Mouse (Mus musculus) heart, adult 11 months (tissue): ENCODE measurements around the gene Mknk2.

Experiments used
- DNase-seq: peaks from one replicate; pipeline ENCODE4 v3.0.0; 2022

The Mknk2 gene

GRCm38 (mm10) chr10:80692249-80693165 lies 14.6 kb upstream of the Mknk2 start:
- peak; percentile 97 for DNase-seq

DNA sequence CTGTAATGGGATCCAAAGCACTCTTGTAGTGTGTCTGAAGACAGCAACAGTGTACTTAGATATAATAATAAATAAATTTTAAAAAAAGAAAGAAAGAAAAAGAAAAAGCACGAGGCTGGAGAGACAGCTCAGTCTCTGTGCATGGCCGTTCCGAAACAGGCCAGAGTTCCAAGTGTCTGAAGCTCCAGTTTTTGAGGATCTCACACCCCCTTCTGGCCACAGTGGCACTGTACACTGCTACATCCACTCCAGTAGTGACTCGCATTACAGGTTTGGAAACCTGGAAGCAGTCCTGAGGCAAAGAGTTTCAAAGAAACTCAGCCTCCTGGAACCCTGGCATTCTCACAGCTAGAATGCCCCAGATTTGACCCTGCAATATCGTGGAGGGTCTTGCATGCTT lies 9.9 kb upstream of the Mknk2 start:
- no peak for DNase-seq

DNA sequence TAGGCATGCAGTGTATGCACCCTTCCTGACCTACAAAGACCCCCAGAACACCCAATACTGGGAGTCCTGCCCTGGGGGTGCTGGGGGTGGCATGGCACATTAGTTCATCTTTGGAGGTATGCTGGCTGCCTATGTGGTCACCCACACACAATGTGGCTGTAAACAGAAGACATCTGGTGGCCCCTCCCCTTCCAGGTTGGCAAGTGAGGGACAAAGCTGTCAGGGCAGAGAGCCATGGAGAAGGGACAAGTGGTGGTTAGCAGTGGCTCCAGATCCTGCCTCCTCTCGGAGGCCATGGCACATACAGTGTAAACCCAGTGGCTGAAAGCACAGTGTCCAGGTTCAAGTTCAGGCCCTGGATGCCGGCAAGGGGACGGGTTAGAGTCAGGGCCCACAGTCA lies 8.7 kb upstream of the Mknk2 start:
- DNase-seq: no peak

- DNase-seq: no peak
These were observed 7.1 kb upstream of the Mknk2 start for GRCm38 (mm10) chr10:80684984-80685383.

GRCm38 (mm10) chr10:80684214-80684613 lies 6.3 kb upstream of the Mknk2 start:
- DNase-seq: peak; percentile 95

GRCm38 (mm10) chr10:80683647-80684046 lies 5.7 kb upstream of the Mknk2 start:
- DNase-seq: no peak

GRCm38 (mm10) chr10:80682003-80682402 lies 4.1 kb upstream of the Mknk2 start:
- no peak for DNase-seq

- DNase-seq: peak; percentile 94
These were observed 2.4 kb upstream of the Mknk2 start for GRCm38 (mm10) chr10:80680260-80680696.

DNA sequence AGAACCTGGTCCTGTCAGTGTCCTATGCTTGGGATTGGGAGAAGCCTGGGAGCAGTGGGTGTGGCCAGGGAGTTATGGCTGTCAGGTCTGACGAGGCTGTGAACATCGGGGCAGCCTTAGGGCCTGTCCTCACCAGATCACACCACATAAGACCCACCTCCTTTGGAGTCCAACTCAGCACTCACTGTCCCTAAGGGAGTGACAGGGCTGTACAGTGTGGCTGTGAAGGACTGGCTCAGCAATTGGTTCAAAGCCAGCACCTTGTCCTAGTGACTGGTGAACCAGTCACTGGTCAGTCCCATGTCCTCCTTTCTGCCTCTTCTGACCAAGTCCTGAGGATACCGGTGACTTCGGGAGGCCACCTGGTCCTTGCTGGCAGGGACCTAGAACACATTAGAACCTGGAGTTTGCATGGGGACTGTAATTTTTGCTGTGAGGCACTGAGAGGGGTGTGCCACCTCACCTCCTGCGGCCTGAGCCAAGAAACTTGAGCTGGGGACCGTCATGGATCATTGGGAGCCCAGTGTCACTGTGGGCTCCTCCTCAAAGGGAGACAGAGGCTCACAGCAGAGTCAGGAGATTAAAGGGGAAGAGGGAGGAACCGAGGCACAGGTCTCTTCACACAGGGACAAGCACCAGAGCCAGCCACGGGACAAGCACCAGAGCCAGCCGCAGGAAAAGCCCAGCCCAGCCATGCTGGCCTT lies 1.8 kb upstream of the Mknk2 start:
- peak; percentile 97 for DNase-seq

DNA sequence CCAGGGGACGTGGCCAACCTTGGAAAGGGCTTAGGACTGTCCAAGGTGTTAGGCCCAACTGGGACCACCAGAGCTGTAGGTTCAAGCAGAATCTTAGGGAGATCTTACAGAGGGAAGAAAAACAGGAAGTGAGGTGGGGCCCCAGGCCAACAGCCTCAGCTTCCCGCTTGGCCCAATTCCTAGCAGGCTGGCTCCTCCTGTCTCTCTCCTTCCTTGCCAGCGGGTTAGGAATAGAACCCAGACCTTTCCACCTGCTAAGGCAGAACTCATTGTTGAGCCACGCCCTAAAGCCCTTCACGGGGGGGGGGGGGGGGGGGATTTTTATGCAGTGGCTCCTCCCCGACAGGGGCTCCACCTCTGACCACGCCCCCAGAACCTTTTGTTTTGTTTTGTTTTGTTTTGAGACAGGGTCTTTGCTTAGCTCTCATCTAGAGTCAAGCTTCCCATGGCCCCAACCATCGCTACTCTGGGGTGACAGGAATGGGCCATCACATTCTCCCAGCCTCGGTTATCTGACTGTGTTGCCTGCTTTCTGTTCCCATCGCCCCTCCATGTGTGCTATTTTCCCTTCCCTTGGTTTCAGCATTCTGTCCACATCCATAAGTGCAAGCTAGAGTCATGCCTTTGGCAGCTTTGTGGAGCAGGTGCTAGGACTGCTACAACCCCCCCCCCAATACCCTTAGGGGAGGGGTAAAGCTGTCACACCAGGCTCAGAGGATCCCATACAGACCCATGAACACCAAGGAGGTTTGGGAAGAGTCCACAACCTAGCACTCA lies 877 bp upstream of the Mknk2 start:
- DNase-seq: peak; percentile 92

DNA sequence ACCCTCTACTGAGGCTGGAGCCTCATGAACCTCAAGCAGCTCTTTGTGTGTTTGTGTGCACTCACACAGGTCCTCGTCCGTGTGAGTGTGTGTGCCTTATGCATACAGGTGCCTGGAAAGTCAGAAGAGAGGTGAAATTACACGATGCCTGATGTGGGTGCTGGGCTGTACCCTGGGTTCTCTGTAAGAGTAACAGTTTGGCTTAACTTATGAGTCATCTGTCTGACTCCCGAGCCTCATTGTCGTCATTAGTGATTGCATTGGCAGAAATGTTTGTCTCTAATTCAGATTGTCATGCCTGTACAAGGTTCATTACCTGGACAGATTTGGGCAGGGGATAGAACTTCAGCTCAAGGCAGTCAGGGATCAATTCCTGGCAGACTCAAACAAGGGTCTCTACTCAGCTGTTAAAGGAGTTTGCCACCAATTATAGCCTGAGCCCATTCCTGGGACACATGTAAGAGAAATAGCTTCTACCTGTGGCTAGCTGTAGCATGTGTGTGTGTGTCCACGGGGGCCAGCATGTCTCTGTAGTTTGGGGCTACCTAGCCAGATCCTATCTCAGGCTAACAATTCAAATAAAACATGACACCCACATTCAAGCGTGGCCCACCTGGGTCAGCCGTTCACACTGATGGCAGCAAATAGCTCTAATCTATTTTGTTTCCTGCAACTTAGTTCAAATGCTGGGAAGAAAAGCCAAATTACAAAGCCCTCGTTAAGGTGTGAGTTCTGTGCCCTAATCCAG lies 610 bp downstream of the Mknk2 start:
- peak; percentile 97 for DNase-seq

GRCm38 (mm10) chr10:80676198-80676928 lies 1.5 kb downstream of the Mknk2 start:
- DNase-seq: peak; percentile 100

DNA sequence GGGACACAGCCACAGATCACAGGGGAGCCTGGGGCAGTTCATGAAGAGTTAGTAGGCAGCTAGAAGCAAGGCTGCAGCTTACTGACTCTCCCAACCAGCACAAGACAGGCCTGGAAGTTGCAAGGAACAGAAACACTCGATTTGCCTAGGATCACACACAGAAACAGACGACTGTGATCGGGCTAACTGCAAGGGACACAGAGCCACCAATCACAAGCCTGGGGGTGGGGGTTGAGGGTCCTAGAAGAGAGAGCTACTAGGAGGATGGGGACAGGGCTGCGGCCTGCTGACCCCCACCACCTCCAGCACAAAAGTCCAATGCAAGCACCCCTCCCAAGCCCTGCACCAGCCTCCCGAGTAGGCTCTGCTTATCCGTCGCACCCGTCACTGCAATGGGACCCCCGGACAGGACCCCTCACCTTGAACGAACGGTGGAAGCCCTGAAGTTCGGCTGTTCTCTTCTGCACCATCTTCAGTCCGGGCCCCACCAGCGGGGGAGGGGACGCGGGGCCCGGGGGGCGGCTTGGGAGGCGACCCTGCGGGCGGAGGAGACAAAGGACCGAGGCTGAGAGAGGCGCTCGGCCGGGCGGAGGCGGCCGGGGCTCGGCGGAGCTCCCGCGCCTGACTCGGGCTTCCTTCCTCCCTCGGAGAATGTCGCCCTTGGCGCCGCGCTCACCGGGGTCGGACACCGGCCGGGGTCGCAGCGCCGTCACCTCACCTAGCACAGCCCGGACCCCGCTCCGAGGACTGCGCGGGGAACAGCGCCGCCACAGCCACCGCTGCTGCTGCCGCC lies 2.3 kb downstream of the Mknk2 start:
- DNase-seq: peak; percentile 97

DNA sequence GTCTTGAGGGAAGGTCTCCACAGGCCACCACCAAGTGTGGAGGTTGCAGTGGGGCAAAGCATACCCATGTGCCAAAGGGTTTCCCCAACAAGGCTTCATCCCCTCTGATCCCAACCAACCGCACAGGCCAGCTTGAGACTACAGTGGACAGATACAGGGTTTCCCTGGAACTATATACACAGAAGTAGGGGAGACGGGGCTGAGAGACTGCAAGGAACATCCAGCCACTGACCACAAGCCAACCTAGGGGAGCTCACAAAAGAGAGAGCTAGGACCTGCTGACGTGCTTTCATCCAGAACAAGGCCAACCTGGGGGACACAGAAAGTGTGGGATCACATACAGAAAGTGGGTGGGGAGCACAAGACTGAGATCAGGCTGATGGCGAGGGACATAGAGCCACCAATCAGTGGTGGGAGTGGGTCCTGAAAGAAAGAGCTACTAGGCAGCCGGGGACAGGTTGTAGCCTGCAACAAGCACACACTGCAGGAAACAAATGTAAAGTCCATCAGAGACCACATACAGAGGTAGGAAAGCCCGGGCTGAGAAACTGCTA lies 3.0 kb downstream of the Mknk2 start:
- DNase-seq: peak; percentile 96

DNA sequence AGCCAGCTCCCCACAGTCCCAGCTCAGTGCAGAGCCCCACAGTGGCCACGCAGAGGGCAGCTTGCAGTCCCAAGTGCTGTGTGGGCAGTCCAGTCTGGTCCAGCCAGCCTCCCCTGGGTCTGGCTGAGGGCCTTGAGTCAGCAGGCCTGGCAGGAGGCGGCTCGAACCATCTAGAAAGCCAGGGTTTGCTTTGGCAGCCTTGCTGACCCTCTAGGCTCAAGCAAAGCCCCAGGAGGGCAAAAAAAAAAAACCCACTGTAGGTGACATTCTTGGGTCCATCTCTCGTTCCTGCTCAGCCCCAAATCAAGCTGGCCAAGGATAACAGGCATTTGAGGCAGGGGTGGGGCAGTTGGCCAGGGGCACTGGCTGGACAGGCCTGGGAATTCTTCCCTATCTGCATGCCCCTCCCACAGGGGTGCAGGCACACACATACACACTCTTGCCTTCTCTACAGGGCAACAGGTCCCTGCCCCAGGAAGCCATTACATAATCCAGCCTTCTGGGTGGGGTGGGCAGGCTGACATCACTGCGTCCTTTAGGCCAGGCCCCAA lies 3.7 kb downstream of the Mknk2 start:
- DNase-seq: peak; percentile 99

GRCm38 (mm10) chr10:80673690-80674089 lies 4.2 kb downstream of the Mknk2 start:
- DNase-seq: peak; percentile 96

GRCm38 (mm10) chr10:80671936-80672690 lies 5.8 kb downstream of the Mknk2 start:
- peak; percentile 98 for DNase-seq

GRCm38 (mm10) chr10:80671251-80671650 lies 6.7 kb downstream of the Mknk2 start:
- DNase-seq: peak; percentile 94

GRCm38 (mm10) chr10:80670531-80670930 lies 7.4 kb downstream of the Mknk2 start:
- no peak for DNase-seq
